Mouse (Mus musculus) cerebellum, adult 2 months (tissue): ENCODE results near the gene Nova2. TPM values are rescaled to one million over a fixed set of nuclear protein-coding genes. Genes with fewer than 3 reads are reported as not detected.

Experiments
- DNase-seq, 2 experiments: peaks; one replicate each; pipeline ENCODE4 v3.0.0; 2021
- H3K27ac ChIP-seq: fragments of 200-500 bp; 2 replicates; pipeline ENCODE4 v1.5.1; 2012; ENCODE audit warnings: low read length, control low read depth, inconsistent platforms; ENCODE audit not compliant: insufficient read depth
- H3K27me3 ChIP-seq: fragments of 200-500 bp; 2 replicates; pipeline ENCODE4 v1.6.1; 2012; ENCODE audit warnings: inconsistent platforms, mild to moderate bottlenecking, low read length, moderate library complexity; ENCODE audit not compliant: control insufficient read depth, insufficient read depth
- H3K4me1 ChIP-seq: fragments of 200-500 bp; 2 replicates; pipeline ENCODE4 v1.6.1; 2011; ENCODE audit warnings: low read length; ENCODE audit not compliant: control insufficient read depth, insufficient read depth
- H3K4me3 ChIP-seq: fragments of 200-500 bp; replicated peaks from 2 replicates; pipeline ENCODE3; 2011; ENCODE audit warnings: mild to moderate bottlenecking, low read depth, low read length, control low read depth; ENCODE audit not compliant: insufficient read depth
- CTCF ChIP-seq: fragments of 200-500 bp; IDR thresholded peaks from 2 replicates; pipeline ENCODE4 v1.5.1; 2011; ENCODE audit warnings: low read depth, mild to moderate bottlenecking, control low read depth, low read length, moderate library complexity, borderline replicate concordance; ENCODE audit not compliant: insufficient read depth
- POLR2A ChIP-seq: fragments of 200-500 bp; IDR thresholded peaks from 2 replicates; pipeline ENCODE4 v1.6.1; 2011; ENCODE audit warnings: low read length, control low read depth, borderline replicate concordance; ENCODE audit not compliant: insufficient read depth
- whole genome bisulfite sequencing: fragments of 180-500 bp; shearing (Covaris S2); methylation state at CpG from one replicate; pipeline ENCODE4 v1.1.7; 2018; 5-methylcytosine and 5-hydroxymethylcytosine counted together
- polyA plus RNA-seq: library from polyadenylated mRNA; depleted of rRNA; stranded (reverse); fragments of >200 nt; gene quantifications from 2 replicates; pipeline ENCODE4 v1.2.3, GENCODE M21; 2012; rRNA removed

Nova2 gene
- polyA plus RNA-seq, 1 experiment: 12.8 TPM

DNA sequence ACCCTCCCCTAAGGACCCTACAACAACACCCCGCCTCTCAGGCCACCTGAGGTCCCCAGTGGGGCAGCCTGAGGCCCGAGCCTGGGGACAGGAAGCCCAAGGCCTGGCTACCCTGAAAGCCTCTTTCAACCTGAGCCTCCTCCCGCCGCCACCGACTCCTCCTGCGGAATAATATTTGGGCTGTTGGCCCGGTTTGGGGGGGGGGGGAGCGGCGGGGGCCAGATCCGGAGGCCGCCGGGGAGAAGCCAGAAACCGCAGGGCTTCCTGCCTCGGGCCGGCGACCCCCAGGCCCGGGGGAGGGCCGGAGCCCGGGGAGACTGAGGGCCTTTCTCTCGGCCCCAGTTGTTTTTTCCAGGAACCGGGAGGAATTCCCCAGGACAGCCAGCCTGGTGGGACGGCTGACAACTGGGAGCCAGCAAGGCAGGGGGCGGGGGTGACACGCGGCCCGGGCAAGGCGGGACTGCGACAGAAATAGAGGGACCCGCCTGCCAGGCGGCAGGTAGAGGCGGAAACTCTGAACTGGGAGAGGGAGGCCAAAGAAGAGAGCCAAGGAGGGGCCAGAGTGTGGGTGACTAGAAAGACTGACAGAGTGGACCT lies 86.4 kb downstream of the Nova2 start:
- 2% methylated on average over 29 of the region's 31 CpGs for WGBS
- no peaks in the 10 kb centered on the region for H3K27me3 ChIP-seq
- DNase-seq: peak; percentile 44 to 57
- peak overlapping the region; percentile 68 for H3K27ac ChIP-seq
- no peaks in the 10 kb centered on the region for H3K4me1 ChIP-seq
- peak overlapping the region; percentile 53 for H3K4me3 ChIP-seq
- TF ChIP-seq POLR2A (no peak), CTCF (no peak)

GRCm38 (mm10) chr7:19012882-19013281 lies 87.2 kb downstream of the Nova2 start:
- 65% methylated on average over 2 of the region's 2 CpGs for WGBS
- Histone ChIP-seq H3K27me3 (no peaks in the 10 kb centered on the region), H3K27ac (no peak overlapping the region), H3K4me3 (no peak overlapping the region), H3K4me1 (no peaks in the 10 kb centered on the region)
- no peak for DNase-seq
- TF ChIP-seq POLR2A (no peak), CTCF (no peak)

- no peaks in the 10 kb centered on the region for H3K4me1 ChIP-seq
- DNase-seq: no peak
- WGBS: 67% methylated on average over 15 of the region's 15 CpGs
- no peak overlapping the region for H3K27ac ChIP-seq
- no peaks in the 10 kb centered on the region for H3K27me3 ChIP-seq
- H3K4me3 ChIP-seq: no peak overlapping the region
- TF ChIP-seq CTCF: no peak
Observed at GRCm38 (mm10) chr7:19014452-19014851, 88.8 kb downstream of the Nova2 start.

Other genes with a start within 250 kb of the Nova2 start
- gene Psg20, start 239.7 kb upstream of the Nova2 start, polyA plus RNA-seq: not detected in 2 replicates
- gene Psg22, start 207.8 kb upstream of the Nova2 start, polyA plus RNA-seq: not detected in 2 replicates
- 0.08 TPM in 1 of 2 replicates, not detected in the other for gene Psg19, start 127.4 kb upstream of the Nova2 start, polyA plus RNA-seq
- 0.15 TPM in 1 of 2 replicates, not detected in the other for gene Psg17, start 104.3 kb upstream of the Nova2 start, polyA plus RNA-seq
- 2.0 and 2.1 TPM in 2 replicates for gene Mill2, start 85.9 kb upstream of the Nova2 start, polyA plus RNA-seq
- 17.3 TPM in 2 replicates for gene Pglyrp1, start 54.6 kb upstream of the Nova2 start, polyA plus RNA-seq
- gene Ccdc61, start 15.5 kb upstream of the Nova2 start, polyA plus RNA-seq: 16.3 and 17.6 TPM in 2 replicates
- 2.0 and 2.7 TPM in 2 replicates for gene Nanos2, start 61.5 kb downstream of the Nova2 start, polyA plus RNA-seq
- 52.6 and 55.3 TPM in 2 replicates for gene Mypop, start 65.4 kb downstream of the Nova2 start, polyA plus RNA-seq
- 37.7 and 41.5 TPM in 2 replicates for gene Irf2bp1, start 78.2 kb downstream of the Nova2 start, polyA plus RNA-seq
- not detected in 2 replicates for gene Foxa3, start 97.7 kb downstream of the Nova2 start, polyA plus RNA-seq
- 112 and 113 TPM in 2 replicates for gene Sympk, start 98.5 kb downstream of the Nova2 start, polyA plus RNA-seq
- gene Rsph6a, start 128.8 kb downstream of the Nova2 start, polyA plus RNA-seq: 0.10 TPM in 1 of 2 replicates, not detected in the other
- 116 and 117 TPM in 2 replicates for gene Dmwd, start 150.3 kb downstream of the Nova2 start, polyA plus RNA-seq
- 38.9 and 40.1 TPM in 2 replicates for gene Dmpk, start 158.0 kb downstream of the Nova2 start, polyA plus RNA-seq
- gene Six5, start 168.7 kb downstream of the Nova2 start, polyA plus RNA-seq: 3.5 and 4.6 TPM in 2 replicates
- 0.80 and 0.90 TPM in 2 replicates for gene Gm4969, start 192.5 kb downstream of the Nova2 start, polyA plus RNA-seq
- gene Fbxo46, start 194.0 kb downstream of the Nova2 start, polyA plus RNA-seq: 7.6 and 7.9 TPM in 2 replicates
- gene Qpctl, start 223.4 kb downstream of the Nova2 start, polyA plus RNA-seq: 15.7 TPM in 2 replicates
- 87.1 and 88.8 TPM in 2 replicates for gene Snrpd2, start 223.8 kb downstream of the Nova2 start, polyA plus RNA-seq
- gene Gipr, start 240.2 kb downstream of the Nova2 start, polyA plus RNA-seq: 1.9 and 2.6 TPM in 2 replicates